Mouse (Mus musculus) heart, postnatal 0 days (tissue): Measurements from ENCODE around the gene Cntn2. TPM values are rescaled to one million over a fixed set of nuclear protein-coding genes. Genes with fewer than 3 reads are reported as not detected.

Experiments used
- ATAC-seq: fragments of 200-750 bp; cut with Nextera tagmentation; 2 replicates; pipeline ENCODE4 v1.8.0; 2017; ENCODE audit warnings: low read depth, moderate number of reproducible peaks, moderate library complexity; ENCODE audit not compliant: insufficient read depth
- DNase-seq: peaks from one replicate; pipeline ENCODE4 v3.0.0-alpha.2; 2016; ENCODE audit warnings: low spot score
- H3K27ac ChIP-seq: fragments of 300-500 bp; sonication (generic); 2 replicates; pipeline ENCODE4 v1.5.1; 2014; ENCODE audit warnings: low read depth, mild to moderate bottlenecking
- H3K27me3 ChIP-seq: fragments of 300-500 bp; sonication (generic); 2 replicates; pipeline ENCODE4 v1.6.1; 2014; ENCODE audit warnings: low read length, mixed read lengths; ENCODE audit not compliant: control insufficient read depth, insufficient read depth
- H3K36me3 ChIP-seq: fragments of 300-500 bp; sonication (generic); replicated peaks from 2 replicates; pipeline ENCODE4 v1.6.1; 2014; ENCODE audit warnings: low read length, mixed read lengths; ENCODE audit not compliant: control insufficient read depth, insufficient read depth
- H3K4me1 ChIP-seq: fragments of 300-500 bp; sonication (generic); 2 replicates; pipeline ENCODE4 v1.6.1; 2014; ENCODE audit warnings: antibody characterized with exemption; ENCODE audit not compliant: control insufficient read depth, insufficient read depth
- H3K4me2 ChIP-seq: fragments of 300-500 bp; sonication (generic); 2 replicates; pipeline ENCODE4 v1.6.1; 2014; ENCODE audit warnings: low read depth, mild to moderate bottlenecking, low read length, moderate library complexity
- H3K4me3 ChIP-seq: fragments of 300-500 bp; sonication (generic); 2 replicates; pipeline ENCODE4 v1.5.1; 2014; ENCODE audit warnings: low read depth, low read length
- H3K9ac ChIP-seq: fragments of 300-500 bp; sonication (generic); replicated peaks from 2 replicates; pipeline ENCODE4 v1.6.1; 2014; ENCODE audit warnings: low read depth, low read length, mixed read lengths
- H3K9me3 ChIP-seq: fragments of 300-500 bp; sonication (generic); replicated peaks from 2 replicates; pipeline ENCODE4 v1.6.1; 2016; ENCODE audit warnings: low read length; ENCODE audit not compliant: control insufficient read depth
- CTCF ChIP-seq: IDR thresholded peaks from 2 replicates; pipeline ENCODE4 v1.5.1; 2016; ENCODE audit warnings: antibody characterized with exemption, control low read depth, low read depth
- EP300 ChIP-seq: IDR thresholded peaks from 2 replicates; pipeline ENCODE4 v1.6.1; 2016; ENCODE audit warnings: antibody characterized with exemption, low read depth
- WGBS: fragments of 180-500 bp; shearing (Covaris S2); extraction: QIAGEN DNeasy Blood & Tissue Kit; methylation state at CpG from one replicate; pipeline ENCODE4 v1.1.7; 2014; 5-methylcytosine and 5-hydroxymethylcytosine counted together
- polyA plus RNA-seq: library from polyadenylated mRNA; unstranded; fragments of >200 nt; fragmentation: Nextera tagmentation; extraction: Ambion mirVana; gene quantifications from 2 replicates; pipeline ENCODE4 v1.2.1, GENCODE M21; 2015
- total RNA-seq: library from RNA; depleted of rRNA; stranded (reverse); fragments of >200 nt; gene quantifications from 2 replicates; pipeline ENCODE4 v1.2.3, GENCODE M21; 2014; ENCODE audit warnings: low replicate concordance

Gene Cntn2
- total and polyA plus RNA-seq, 2 experiments from 2014 or later: 1.0 to 4.4 TPM

- Histone ChIP-seq H3K9ac (no peak overlapping the region), H3K4me1 (peaks cover 22% of the 10 kb centered on the region), H3K27ac (no peak overlapping the region), H3K4me2 (no peak overlapping the region), H3K27me3 (0 out of 2 replicates have a peak, but pooled peaks cover 3% of the 10 kb centered on the region), H3K9me3 (no peaks in the 10 kb centered on the region), H3K4me3 (no peak overlapping the region), H3K36me3 (no peaks in the 10 kb centered on the region)
- DNase-seq (peak; percentile 54), ATAC-seq (peak; percentile 88)
- WGBS: 16% methylated on average over 9 of the region's 9 CpGs
- TF ChIP-seq EP300 (no peak), CTCF (no peak)
Observed at GRCm38 (mm10) chr1:132557901-132558631, 15.0 kb upstream of the Cntn2 start.

GRCm38 (mm10) chr1:132543789-132544188 lies 733 bp upstream of the Cntn2 start:
- no peaks in the 10 kb centered on the region for H3K4me1 ChIP-seq
- no peak overlapping the region for H3K4me3 ChIP-seq
- no peaks in the 10 kb centered on the region for H3K36me3 ChIP-seq
- H3K9ac ChIP-seq: no peak overlapping the region
- TF ChIP-seq EP300: no peak
- no peak for TF ChIP-seq CTCF
- H3K9me3 ChIP-seq: no peaks in the 10 kb centered on the region
- peaks cover 74% of the 10 kb centered on the region for H3K27me3 ChIP-seq
- ATAC-seq: no peak
- 60% methylated on average over 8 of the region's 8 CpGs for WGBS
- no peak overlapping the region for H3K4me2 ChIP-seq
- DNase-seq: no peak
- no peak overlapping the region for H3K27ac ChIP-seq

GRCm38 (mm10) chr1:132541824-132542599 lies 1.0 kb downstream of the Cntn2 start:
- ATAC-seq: 0 out of 2 replicates have a peak, but pooled peaks have one; percentile 7
- 13% methylated on average over 5 of the region's 5 CpGs for WGBS
- no peaks in the 10 kb centered on the region for H3K36me3 ChIP-seq
- no peak overlapping the region for H3K4me3 ChIP-seq
- TF ChIP-seq CTCF (no peak), EP300 (no peak)
- no peak overlapping the region for H3K4me2 ChIP-seq
- no peaks in the 10 kb centered on the region for H3K4me1 ChIP-seq
- DNase-seq: no peak
- no peak overlapping the region for H3K9ac ChIP-seq
- no peak overlapping the region for H3K27ac ChIP-seq
- H3K9me3 ChIP-seq: no peaks in the 10 kb centered on the region
- peaks cover 81% of the 10 kb centered on the region for H3K27me3 ChIP-seq

GRCm38 (mm10) chr1:132541171-132541823 lies 1.8 kb downstream of the Cntn2 start:
- DNase-seq (no peak), ATAC-seq (peak; percentile 54)
- Histone ChIP-seq H3K27ac (no peak overlapping the region), H3K4me2 (no peak overlapping the region), H3K4me3 (no peak overlapping the region), H3K9me3 (no peaks in the 10 kb centered on the region), H3K36me3 (no peaks in the 10 kb centered on the region), H3K9ac (no peak overlapping the region), H3K27me3 (peaks cover 81% of the 10 kb centered on the region), H3K4me1 (no peaks in the 10 kb centered on the region)
- TF ChIP-seq EP300 (no peak), CTCF (no peak)
- WGBS: 4% methylated on average over 14 of the region's 14 CpGs

- Histone ChIP-seq H3K9ac (no peak overlapping the region), H3K27me3 (peaks cover 81% of the 10 kb centered on the region), H3K4me3 (no peak overlapping the region), H3K9me3 (no peaks in the 10 kb centered on the region), H3K27ac (no peak overlapping the region), H3K4me1 (no peaks in the 10 kb centered on the region), H3K4me2 (no peak overlapping the region), H3K36me3 (no peaks in the 10 kb centered on the region)
- TF ChIP-seq EP300 (no peak), CTCF (no peak)
- DNase-seq: no peak
- peak; percentile 50; the same call in 1 of the 2 replicates for ATAC-seq
- WGBS: 38% methylated on average over 7 of the region's 7 CpGs
Observed at GRCm38 (mm10) chr1:132540701-132541100, 2.4 kb downstream of the Cntn2 start.
